8 mouse cellular contexts compared by ENCODE assay signal in genomic region chr11:104590148-104590547, GRCm38 (mm10). TPM values are rescaled to one million over a fixed set of nuclear protein-coding genes. Genes with fewer than 3 reads are reported as not detected.
DNase-seq lines count a peak whose midpoint lies in the region; ATAC-seq lines count a peak whose summit lies in the region.

No protein-coding gene starts in this region.

- H3K4me3 ChIP-seq in lung, embryonic 15.5 days: no peak overlapping the region

- WGBS in lung, embryonic 15.5 days: under 1% methylated on average over 8 of the region's 8 CpGs

- no peak overlapping the region for H3K4me2 ChIP-seq in lung, embryonic 15.5 days

- H3K36me3 ChIP-seq in lung, embryonic 15.5 days: no peaks in the 10 kb centered on the region

- no peaks in the 10 kb centered on the region for H3K27me3 ChIP-seq in lung, embryonic 15.5 days

- no peak overlapping the region for H3K9ac ChIP-seq in lung, embryonic 15.5 days

- H3K27ac ChIP-seq in lung, embryonic 15.5 days: no peak overlapping the region

- DNase-seq in R1 (ENCODE audit: low read depth, low spot score): peak; percentile 84
- peak; percentile 78 to 84 for DNase-seq in cerebellum, adult 18-20 months
- DNase-seq in layer of hippocampus, adult 9-10 months (ENCODE audit: low spot score): peak; percentile 83
- peak; percentile 70 for DNase-seq in retina, postnatal 7 days (ENCODE audit: low read depth, low spot score)
- peak; percentile 80 for DNase-seq in thymus, postnatal 4 days

- H3K9me3 ChIP-seq in lung, embryonic 15.5 days: no peaks in the 10 kb centered on the region

- peaks cover 16% of the 10 kb centered on the region for H3K4me1 ChIP-seq in lung, embryonic 15.5 days

- ATAC-seq in frontal cortex, adult (ENCODE audit: low TSS enrichment): peak; percentile 100
- ATAC-seq in hematopoietic stem cell, adult 5-6 weeks (replicated peaks in 1 of 2; ENCODE audit: insufficient read depth in 1 of 2, low FRiP score in 2 of 2, low TSS enrichment in 1 of 2, low read depth in 1 of 2, poor library complexity in 2 of 2, severe bottlenecking in 2 of 2): peak; percentile 92 to 95
- peak; percentile 78 for ATAC-seq in lung, embryonic 15.5 days (ENCODE audit: borderline replicate concordance, extremely low read depth, low FRiP score, low TSS enrichment)

RNA-seq across cellular contexts. Expression of gene Itgb3, which starts 17.7 kb away (rescaled TPM):
- 6.5 and 9.6 TPM in 2 replicates for total RNA-seq in hematopoietic stem cell, adult 5-6 weeks (2017)
- 4.4 TPM in 2 replicates for polyA plus RNA-seq in lung, embryonic 15.5 days (2015; fragmentation: Nextera tagmentation; extraction: Ambion mirVana)

RNA-seq across cellular contexts. Expression of gene Myl4, which starts 39.7 kb away (rescaled TPM):
- 2.2 and 3.9 TPM in 2 replicates for total RNA-seq in hematopoietic stem cell, adult 5-6 weeks (2017)
- 69.5 and 133 TPM in 2 replicates for polyA plus RNA-seq in lung, embryonic 15.5 days (2015; fragmentation: Nextera tagmentation; extraction: Ambion mirVana)

RNA-seq across cellular contexts. Expression of gene Cdc27, which starts 39.7 kb away (rescaled TPM):
- 67.9 and 68.2 TPM in 2 replicates for total RNA-seq in hematopoietic stem cell, adult 5-6 weeks (2017)
- polyA plus RNA-seq in lung, embryonic 15.5 days (2015; fragmentation: Nextera tagmentation; extraction: Ambion mirVana): 40.5 and 41.3 TPM in 2 replicates
